Mouse (Mus musculus) liver, embryonic 14.5 days (tissue): Measurements from ENCODE around the gene Chmp2a. TPM values are rescaled to one million over a fixed set of nuclear protein-coding genes. Genes with fewer than 3 reads are reported as not detected.

Source experiments
- ATAC-seq: fragments of 200-750 bp; cut with Nextera tagmentation; 2 replicates; pipeline ENCODE4 v1.8.0; 2017; ENCODE audit warnings: moderate number of reproducible peaks, mild to moderate bottlenecking, moderate library complexity; ENCODE audit not compliant: insufficient read depth
- DNase-seq, 3 experiments: peaks; one replicate each; pipeline ENCODE4 v3.0.0-alpha.2; 2012 to 2013; ENCODE audit warnings: low read depth in 3 of 3, low spot score in 3 of 3
- H3K27ac ChIP-seq: fragments of 300-500 bp; sonication (generic); 2 replicates; pipeline ENCODE4 v1.5.1; 2014; ENCODE audit warnings: moderate library complexity, mild to moderate bottlenecking, control low read depth, inconsistent platforms
- H3K27me3 ChIP-seq: fragments of 300-500 bp; sonication (generic); 2 replicates; pipeline ENCODE4 v1.6.1; 2014; ENCODE audit warnings: mild to moderate bottlenecking, low read length, moderate library complexity; ENCODE audit not compliant: control insufficient read depth, insufficient read depth
- H3K36me3 ChIP-seq: fragments of 300-500 bp; sonication (generic); replicated peaks from 2 replicates; pipeline ENCODE4 v1.6.1; 2014; ENCODE audit warnings: low read depth; ENCODE audit not compliant: control insufficient read depth, insufficient read depth
- H3K4me1 ChIP-seq, 2 experiments: fragments of 200-500 bp in 1 of 2; fragments of 300-500 bp in 1 of 2; sonication (generic) in 1 of 2; replicated peaks; 2 replicates each; pipeline ENCODE4 v1.6.1; 2012 to 2014; ENCODE audit warnings: antibody characterized with exemption in 1 of 2, inconsistent platforms in 1 of 2, low read length in 1 of 2; ENCODE audit not compliant: control insufficient read depth in 2 of 2, insufficient read depth in 2 of 2
- H3K4me2 ChIP-seq: fragments of 300-500 bp; sonication (generic); 2 replicates; pipeline ENCODE4 v1.6.1; 2014; ENCODE audit warnings: low read depth, mild to moderate bottlenecking, control low read depth, moderate library complexity
- H3K4me3 ChIP-seq, 2 experiments: fragments of 200-500 bp in 1 of 2; fragments of 300-500 bp in 1 of 2; sonication (generic) in 1 of 2; 2 replicates each; pipeline ENCODE4 v1.5.1; 2012 to 2014; ENCODE audit warnings: low read depth in 2 of 2, low read length in 2 of 2, mild to moderate bottlenecking in 2 of 2, control low read depth in 1 of 2, inconsistent platforms in 1 of 2, moderate library complexity in 1 of 2; ENCODE audit not compliant: insufficient read depth in 1 of 2
- H3K9ac ChIP-seq: fragments of 300-500 bp; sonication (generic); replicated peaks from 2 replicates; pipeline ENCODE4 v1.6.1; 2014; ENCODE audit warnings: mild to moderate bottlenecking, control low read depth, moderate library complexity
- H3K9me3 ChIP-seq: fragments of 300-500 bp; sonication (generic); 2 replicates; pipeline ENCODE4 v1.6.1; 2016; ENCODE audit warnings: low read length, mixed read lengths; ENCODE audit not compliant: control insufficient read depth
- CTCF ChIP-seq: IDR thresholded peaks from 2 replicates; pipeline ENCODE4 v1.5.1; 2016; ENCODE audit warnings: antibody characterized with exemption, low read depth, control low read depth
- EP300 ChIP-seq: IDR thresholded peaks from 2 replicates; pipeline ENCODE4 v1.6.1; 2016; ENCODE audit warnings: antibody characterized with exemption, low read depth
- WGBS: fragments of 180-500 bp; shearing (Covaris S2); extraction: QIAGEN DNeasy Blood & Tissue Kit; methylation state at CpG from one replicate; pipeline ENCODE4 v1.1.7; 2014; ENCODE audit not compliant: insufficient replicate concordance; 5-methylcytosine and 5-hydroxymethylcytosine counted together
- polyA plus RNA-seq, 2 experiments: library from polyadenylated mRNA; depleted of rRNA in 1 of 2; stranded (reverse) in 1 of 2; unstranded in 1 of 2; fragments of >200 nt; fragmentation: Nextera tagmentation in 1 of 2; extraction: Ambion mirVana in 1 of 2; gene quantifications; 2 replicates each; pipeline versions ENCODE4 v1.2.1 to v1.2.3; 2012 to 2014

The Chmp2a gene
- polyA plus RNA-seq, 2 experiments = 92.3 to 136 TPM

DNA sequence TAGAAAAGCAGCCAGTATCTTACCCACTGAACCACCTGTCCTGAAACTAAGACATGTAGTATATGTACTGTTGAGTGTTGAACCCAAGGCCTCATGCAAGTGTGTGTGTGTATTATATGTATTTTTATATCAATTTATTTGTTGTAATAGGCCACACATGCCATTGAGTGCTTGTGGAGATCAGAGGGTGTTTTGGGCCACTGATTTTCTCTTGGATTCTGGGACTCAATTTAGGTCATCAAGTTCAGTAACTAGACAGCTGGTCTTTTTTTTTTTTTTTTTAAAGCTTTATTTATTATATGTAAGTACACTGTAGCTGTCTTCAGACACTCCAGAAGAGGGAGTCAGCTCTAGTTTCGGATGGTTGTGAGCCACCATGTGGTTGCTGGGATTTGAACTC, 19.4 kb downstream of the Chmp2a start:
- no peak for DNase-seq
- Histone ChIP-seq H3K27me3 (no peaks in the 10 kb centered on the region), H3K9me3 (no peaks in the 10 kb centered on the region), H3K4me1 (peaks cover 7 to 27% of the 10 kb centered on the region in 2 experiments), H3K27ac (no peak overlapping the region), H3K9ac (no peak overlapping the region), H3K4me3 (no peak overlapping the region), H3K36me3 (no peaks in the 10 kb centered on the region), H3K4me2 (no peak overlapping the region)
- TF ChIP-seq EP300 (no peak), CTCF (no peak)
- ATAC-seq = no peak
- 77% methylated on average over 1 of the region's 1 CpGs for WGBS

DNA sequence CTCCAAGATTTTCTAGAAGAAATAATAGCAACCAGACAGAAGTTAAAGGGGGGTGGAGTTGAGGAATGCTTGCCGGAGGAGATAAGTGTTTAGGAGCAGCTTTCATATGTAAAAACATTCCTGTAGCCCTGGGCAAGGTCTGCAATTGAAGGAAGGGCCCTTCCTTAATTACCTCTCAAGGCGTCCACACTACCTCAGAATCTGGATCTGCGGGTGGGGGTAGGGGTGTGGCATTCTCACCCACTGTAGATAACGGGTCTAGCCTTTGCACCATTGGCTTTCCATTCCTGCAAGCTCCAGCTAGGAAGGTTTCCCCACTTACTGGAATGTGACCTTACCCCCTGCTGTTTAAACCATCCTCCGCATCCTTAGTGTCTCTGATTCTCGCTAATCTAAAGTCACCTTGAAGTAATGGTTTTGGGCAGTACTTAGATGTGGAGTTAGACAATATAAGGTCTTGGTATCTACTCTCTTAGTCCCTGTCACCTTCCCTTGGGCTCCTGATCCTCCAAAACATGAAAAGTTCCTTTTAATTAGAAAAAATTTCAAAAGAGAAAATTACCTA, 20.2 kb downstream of the Chmp2a start:
- Histone ChIP-seq H3K27ac (no peak overlapping the region), H3K9me3 (no peaks in the 10 kb centered on the region), H3K36me3 (no peaks in the 10 kb centered on the region), H3K27me3 (no peaks in the 10 kb centered on the region), H3K4me3 (no peak overlapping the region), H3K4me2 (no peak overlapping the region), H3K4me1 (peaks cover 7 to 28% of the 10 kb centered on the region in 2 experiments), H3K9ac (no peak overlapping the region)
- DNase-seq (no peak), ATAC-seq (no peak)
- WGBS = 46% methylated on average over 6 of the region's 6 CpGs
- TF ChIP-seq EP300 (no peak), CTCF (no peak)

DNA sequence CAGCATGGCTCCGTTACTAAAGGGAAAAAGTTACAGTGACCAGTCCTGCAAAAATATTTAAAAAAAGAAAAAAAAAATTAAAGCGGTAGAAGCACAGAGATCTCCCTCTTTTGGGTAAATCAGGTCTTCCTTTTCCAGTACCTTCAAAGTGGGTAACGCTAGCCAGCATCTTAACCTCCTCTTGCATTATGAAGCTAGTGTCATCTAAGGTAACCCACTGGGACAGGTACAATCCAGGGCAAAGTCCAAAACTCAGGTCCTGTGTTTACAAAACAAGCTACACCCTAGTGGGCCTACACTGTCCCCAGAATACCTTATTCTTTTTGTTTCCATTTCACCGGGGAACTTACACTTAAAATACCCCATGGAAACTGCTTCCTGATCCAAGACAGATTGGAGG, 20.9 kb downstream of the Chmp2a start:
- TF ChIP-seq EP300 = no peak
- TF ChIP-seq CTCF = no peak
- WGBS = 65% methylated on average over 4 of the region's 4 CpGs
- Histone ChIP-seq H3K36me3 (no peaks in the 10 kb centered on the region), H3K4me2 (no peak overlapping the region), H3K27ac (no peak overlapping the region), H3K4me1 (peaks cover 7 to 28% of the 10 kb centered on the region in 2 experiments), H3K4me3 (no peak overlapping the region), H3K27me3 (no peaks in the 10 kb centered on the region), H3K9me3 (no peaks in the 10 kb centered on the region), H3K9ac (no peak overlapping the region)
- DNase-seq (no peak), ATAC-seq (no peak)

DNA sequence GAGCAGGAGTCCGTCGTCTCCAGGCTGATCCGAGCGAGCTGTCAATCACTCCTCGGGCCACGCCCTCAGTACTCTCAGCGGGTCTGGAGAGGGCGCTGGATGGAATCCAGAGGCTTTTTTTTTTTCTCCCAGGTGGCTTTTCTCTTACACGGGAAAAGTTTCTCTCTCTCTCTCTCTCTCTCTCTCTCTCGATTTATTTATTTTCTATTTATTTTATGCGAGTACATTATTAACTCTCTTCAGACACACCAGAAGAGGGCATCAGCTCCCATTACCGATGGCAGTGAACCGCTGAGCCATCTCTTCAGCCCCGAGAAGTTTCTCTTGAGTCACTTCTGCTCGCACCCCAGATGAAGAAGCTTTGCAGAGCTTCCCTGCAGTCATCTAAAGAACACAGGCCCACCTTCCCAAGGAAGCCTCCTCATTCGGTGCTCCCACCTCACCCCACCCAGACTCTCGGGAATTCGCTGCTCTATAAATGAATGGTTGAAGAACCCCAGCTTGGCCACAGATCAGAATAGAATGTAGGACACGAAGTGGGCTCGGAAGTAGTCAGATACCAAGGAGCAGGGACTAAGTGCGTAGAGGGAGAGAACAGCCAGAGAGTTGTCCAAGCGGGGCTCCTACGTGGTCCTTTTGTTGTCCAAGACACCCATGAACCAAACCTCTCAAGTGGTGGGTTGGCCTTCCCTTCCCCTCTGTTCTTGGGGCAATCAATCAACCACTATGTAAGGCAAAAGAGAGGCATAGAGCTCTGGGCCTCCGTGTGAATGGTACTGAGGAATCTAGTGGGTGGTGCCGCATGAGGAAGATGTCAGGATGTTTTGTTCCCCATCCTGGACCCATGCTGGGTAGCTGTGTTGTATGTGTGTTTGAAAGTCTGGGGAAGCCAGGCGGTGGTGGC, 24.4 kb downstream of the Chmp2a start, which contains the start of gene Zbtb45:
Zbtb45 (minus strand) TSS at position 30 of the 904 bp plus-strand sequence.
- no peak for DNase-seq
- peak; percentile 86 for ATAC-seq

More for the DNA sequence above, 24.4 kb downstream of the Chmp2a start, which contains the start of gene Zbtb45:
- H3K27ac ChIP-seq = peak within 1 kb of the TSS; percentile 85
- peak within 1 kb of the TSS; percentile 79 to 80 for H3K4me3 ChIP-seq
- H3K4me2 ChIP-seq = peak within 1 kb of the TSS; percentile 72
- H3K4me1 ChIP-seq = peaks cover 7 to 19% of the 10 kb centered on the region in 2 experiments
- H3K9ac ChIP-seq = peak within 1 kb of the TSS; percentile 87
- H3K36me3 ChIP-seq = peaks cover 9% of the 10 kb centered on the region
- 17% methylated on average over 26 of the region's 26 CpGs for WGBS
- no peaks in the 10 kb centered on the region for H3K27me3 ChIP-seq
- H3K9me3 ChIP-seq = no peaks in the 10 kb centered on the region
- TF ChIP-seq CTCF = no peak
- TF ChIP-seq EP300 = no peak
